Mouse (Mus musculus) adrenal gland, postnatal 36 days (tissue): Measurements from ENCODE around the gene E2f2. TPM values are rescaled to one million over a fixed set of nuclear protein-coding genes. Genes with fewer than 3 reads are reported as not detected.

Experiments used
- DNase-seq, 2 experiments: peaks; one replicate each; pipeline ENCODE4 v3.0.0; 2021; ENCODE audit warnings: mixed read lengths in 1 of 2
- total RNA-seq, 2 experiments: library from RNA; stranded (reverse); gene quantifications; 2 replicates each; pipeline ENCODE4 v1.2.3; 2021

Gene E2f2
- total RNA-seq, 2 experiments from 2014 or later, result 2.1 to 2.3 TPM

DNA sequence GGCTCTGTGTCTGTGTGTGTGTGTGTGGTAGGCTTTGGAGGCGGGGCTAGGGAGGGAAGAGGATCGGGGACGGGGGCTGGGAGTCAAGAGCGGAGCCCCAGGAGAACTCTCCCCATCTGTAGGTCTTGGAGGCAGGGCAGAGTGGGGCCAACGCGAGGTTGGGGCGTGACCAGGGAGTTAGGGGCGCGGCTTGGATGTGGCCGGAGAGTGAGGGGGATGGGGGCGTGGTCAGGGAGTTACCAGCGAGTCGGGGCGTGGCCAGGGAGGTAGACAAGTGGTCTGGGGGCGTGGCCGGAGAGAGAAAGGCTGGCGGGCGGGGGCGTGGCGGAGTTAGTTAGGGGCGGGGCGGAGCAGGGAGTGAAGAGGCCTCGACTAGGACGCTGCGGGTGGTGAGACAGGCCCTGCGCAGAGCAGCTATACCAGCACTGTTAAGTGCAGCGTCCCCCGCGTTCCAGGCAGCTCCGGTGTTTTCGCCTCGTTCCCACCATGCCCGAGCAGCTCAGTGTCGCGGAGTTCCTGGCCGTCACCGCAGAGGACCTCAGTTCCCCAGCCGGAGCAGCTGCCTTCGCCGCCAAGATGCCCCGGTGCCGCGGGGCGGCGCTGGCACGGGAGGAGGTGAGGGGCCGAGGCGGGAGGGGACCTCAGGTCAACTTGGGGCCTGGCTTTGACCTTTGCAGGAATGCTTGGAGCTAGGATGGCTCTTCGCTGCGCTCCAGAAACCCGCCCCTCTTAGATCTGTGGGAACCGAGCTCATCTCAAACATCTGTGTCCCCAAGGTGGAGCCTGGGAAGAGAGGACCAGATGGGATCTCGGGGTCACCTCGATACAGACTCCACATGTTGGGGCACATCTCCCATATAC is 34.1 kb downstream of the E2f2 start, which contains the start of gene Asap3:
Gene Asap3, plus strand, starts transcription at position 333 of the 861 bp plus-strand sequence.
- DNase-seq, result peak; percentile 98 to 99

DNA sequence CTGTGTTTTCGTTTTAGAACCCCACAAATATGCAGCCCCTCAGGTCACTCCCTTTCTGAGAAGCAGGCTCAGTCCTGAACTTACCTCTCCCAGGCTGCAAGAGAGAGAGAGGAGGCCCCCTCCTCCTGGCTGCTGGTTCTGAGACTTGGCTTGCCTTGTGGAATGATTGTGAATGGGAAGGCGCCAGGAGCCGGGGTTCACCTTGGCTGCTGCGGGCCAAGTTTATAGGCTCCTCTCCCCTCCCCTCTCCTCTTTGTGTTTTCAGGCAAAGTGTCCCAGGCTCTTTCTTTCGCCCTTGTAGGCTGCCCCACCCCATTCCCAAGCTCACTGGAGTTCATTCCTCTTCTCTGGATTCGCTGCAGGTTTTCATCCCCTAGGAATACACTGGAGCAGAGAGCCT is 34.7 kb downstream of the E2f2 start:
- no peak for DNase-seq

DNA sequence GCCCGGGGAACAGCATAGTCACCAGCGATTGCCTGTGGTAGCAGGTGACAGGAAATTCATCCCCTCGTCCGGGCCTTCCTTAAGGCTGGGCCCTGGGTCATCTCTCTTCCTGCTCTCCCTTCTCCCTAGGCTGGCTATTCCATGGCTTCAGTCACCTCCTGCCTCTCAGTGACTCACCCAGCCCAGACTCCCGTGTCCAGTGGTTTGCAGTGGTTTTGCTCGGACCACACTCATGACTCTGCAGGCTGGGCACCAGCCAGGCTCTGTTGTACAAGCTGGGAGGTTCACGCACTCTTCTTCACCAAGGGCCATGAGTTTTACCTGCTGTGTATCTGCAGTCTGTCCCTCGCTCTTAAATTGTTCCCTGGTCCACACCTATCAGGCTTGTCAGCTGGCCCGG is 38.7 kb downstream of the E2f2 start:
- DNase-seq, result peak; percentile 41 to 64

DNA sequence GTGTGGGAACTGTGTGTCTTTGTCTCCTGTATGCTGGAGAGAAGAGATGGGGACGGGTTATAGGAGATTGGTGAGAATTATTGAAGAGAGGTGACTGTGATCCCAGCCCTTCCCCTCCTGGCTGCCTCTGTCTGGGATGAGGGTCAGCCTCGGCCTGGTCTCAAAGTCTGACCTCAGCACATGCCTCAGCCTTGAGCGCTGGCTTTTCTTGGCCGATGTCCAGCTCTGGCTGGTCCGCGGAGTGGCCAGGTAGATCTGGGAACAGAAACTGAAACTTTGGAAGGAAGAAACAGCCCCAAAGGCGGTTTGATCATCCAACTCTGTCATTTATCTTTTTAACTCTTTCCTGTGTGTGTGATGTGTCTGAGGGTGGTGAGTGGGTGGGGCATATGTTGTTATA is 41.4 kb downstream of the E2f2 start:
- DNase-seq, result peak; percentile 65 to 74

- no peak for DNase-seq
Observed at GRCm38 (mm10) chr4:136214828-136215227, 42.6 kb downstream of the E2f2 start.

- DNase-seq, result no peak
Observed at GRCm38 (mm10) chr4:136215576-136215975, 43.4 kb downstream of the E2f2 start.

DNA sequence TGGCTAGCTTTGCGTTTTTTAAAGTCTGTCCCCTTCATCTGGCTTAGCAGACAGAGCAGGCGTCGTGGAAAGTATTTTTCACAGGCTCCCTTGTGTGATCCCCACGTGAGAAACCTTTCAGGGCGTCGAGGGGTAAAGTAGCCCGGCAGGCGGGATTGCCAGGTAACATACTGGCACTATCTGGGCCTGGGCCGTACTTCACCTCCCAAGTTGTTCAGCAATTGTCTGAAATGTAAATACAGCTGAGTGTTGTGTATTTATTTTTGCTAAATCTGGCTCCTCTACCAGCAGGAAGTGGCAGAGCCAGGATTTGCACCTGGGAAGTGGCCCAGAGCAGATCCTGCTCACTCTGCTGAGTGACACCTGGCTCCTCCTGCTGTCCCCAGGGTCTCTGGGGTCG is 44.9 kb downstream of the E2f2 start:
- DNase-seq, result no peak

- DNase-seq, result peak; percentile 15 to 47
Observed at GRCm38 (mm10) chr4:136218595-136219214, 46.5 kb downstream of the E2f2 start.

GRCm38 (mm10) chr4:136220133-136220775 is 48.1 kb downstream of the E2f2 start:
- no peak for DNase-seq

- DNase-seq, result no peak
Observed at GRCm38 (mm10) chr4:136223549-136224239, 51.5 kb downstream of the E2f2 start.

- DNase-seq, result no peak
Observed at GRCm38 (mm10) chr4:136224240-136224559, 52.0 kb downstream of the E2f2 start.

DNA sequence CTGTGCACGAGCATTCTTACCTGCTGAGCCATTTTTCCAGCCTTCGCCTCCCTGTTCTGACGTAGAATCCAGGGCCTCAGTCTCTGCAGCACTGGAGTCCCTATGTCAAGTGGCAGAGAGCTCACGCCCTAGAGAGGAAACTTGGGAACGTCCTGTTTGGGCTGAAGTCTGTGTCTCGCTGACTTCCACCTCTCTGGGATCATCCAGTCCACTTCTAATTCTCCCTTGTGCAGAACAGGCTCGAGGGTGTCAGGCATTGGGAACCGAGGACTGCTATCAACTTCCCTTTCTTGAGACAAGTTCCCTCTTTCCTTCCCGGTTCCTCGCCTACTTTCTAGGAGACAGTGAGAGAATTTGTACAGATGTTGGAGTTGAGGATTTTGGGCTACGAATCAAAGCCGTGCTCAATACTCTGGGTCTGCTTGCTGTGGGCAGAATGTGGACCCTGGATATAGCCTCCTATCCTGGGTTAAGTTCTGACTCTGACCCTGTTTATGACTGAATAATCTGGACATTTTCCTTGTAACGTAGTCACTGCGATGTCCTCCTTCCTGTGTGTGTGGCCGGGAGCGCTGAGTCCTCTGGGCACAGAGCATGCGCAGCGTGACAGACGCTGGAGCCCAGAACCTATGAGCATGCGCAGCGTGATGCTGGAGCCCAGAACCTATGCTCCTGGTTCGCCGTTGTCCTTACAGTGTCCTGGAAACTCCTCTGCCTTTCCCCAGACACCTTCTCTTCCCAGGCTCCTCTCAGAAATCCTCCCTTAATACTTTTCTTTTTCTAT is 52.7 kb downstream of the E2f2 start:
- no peak for DNase-seq

DNA sequence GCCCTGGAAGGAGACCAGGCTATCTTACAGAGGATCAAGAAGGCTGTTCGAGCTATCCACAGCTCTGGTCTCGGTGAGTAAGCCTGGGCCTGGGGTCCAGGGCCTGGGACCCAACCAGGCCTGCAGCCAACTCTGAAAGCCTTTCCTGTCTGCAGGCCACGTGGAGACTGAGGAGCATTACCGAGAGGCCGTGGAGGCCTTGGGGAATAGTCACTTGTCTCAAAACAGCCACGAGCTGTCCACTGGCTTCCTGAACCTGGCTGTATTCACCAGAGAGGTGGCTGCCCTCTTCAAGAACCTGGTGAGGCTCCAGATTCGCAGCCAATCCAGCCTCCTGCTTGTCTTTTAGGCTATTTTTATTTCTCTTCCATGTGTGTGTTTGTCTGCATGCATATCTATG is 55.2 kb downstream of the E2f2 start:
- peak; percentile 31 to 38 for DNase-seq

- no peak for DNase-seq
Observed at GRCm38 (mm10) chr4:136228640-136229039, 56.4 kb downstream of the E2f2 start.

- DNase-seq, result no peak
Observed at GRCm38 (mm10) chr4:136238669-136239068, 66.5 kb downstream of the E2f2 start.

- DNase-seq, result no peak
Observed at GRCm38 (mm10) chr4:136239111-136239510, 66.9 kb downstream of the E2f2 start.

GRCm38 (mm10) chr4:136239622-136240021 is 67.4 kb downstream of the E2f2 start:
- peak; percentile 84 to 90 for DNase-seq

DNA sequence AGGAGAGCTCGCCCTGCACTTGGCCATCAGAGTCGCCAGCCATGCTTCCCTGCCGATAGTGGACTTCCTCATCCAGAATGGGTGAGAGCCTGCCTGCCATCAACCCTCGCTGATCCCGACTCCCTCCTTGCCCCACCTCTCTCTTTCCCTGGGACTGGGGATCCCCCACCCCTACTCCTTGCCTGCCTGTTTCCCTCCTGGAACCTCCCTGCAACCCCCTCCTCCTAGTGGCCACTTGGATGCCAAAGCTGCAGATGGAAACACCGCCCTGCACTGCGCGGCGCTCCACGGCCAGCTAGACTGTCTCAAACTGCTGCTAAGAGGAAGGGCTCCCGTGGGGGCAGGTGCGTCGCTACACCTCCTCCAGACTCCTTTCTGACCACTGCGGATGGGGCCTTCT is 67.9 kb downstream of the E2f2 start:
- DNase-seq, result no peak

- DNase-seq, result no peak
Observed at GRCm38 (mm10) chr4:136240955-136241354, 68.8 kb downstream of the E2f2 start.

DNA sequence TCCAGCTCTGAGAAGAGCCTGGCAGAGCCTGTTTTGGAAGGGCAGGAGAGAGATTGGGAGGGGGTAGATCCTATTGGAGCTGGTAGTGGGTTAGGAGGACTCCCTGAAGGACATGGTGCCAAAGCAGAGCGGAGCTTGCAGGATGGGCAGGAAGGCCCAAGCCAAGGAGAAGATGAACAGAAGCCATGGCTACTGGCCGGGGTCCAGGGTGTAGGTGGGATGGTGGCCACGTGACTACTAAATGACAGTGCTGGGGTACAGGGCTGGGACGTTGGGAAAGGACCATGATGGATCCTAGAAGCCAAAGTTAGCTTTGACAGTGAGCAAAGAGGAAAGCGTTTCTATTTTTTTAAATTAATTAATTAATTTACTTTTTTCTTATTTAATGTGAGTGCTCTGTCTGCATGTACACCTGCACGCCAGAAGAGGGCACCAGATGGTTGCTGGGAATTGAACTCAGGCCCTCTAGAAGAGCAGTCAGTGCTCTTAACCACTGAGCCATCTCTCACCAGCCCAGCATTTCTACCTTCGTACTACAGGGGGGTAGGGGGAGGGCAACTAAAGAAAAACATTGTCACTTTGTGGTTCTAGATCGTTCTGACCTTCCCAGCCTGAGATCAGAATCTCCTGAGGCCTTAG is 70.0 kb downstream of the E2f2 start:
- DNase-seq, result peak; percentile 29 to 48

GRCm38 (mm10) chr4:136242728-136243127 is 70.5 kb downstream of the E2f2 start:
- no peak for DNase-seq
